Mouse (Mus musculus): ENCODE measurements around the gene Wfdc17.
A peak's percentile ranks its signal among the peaks of the same experiment; 100 is the strongest.

The Wfdc17 gene

DNA sequence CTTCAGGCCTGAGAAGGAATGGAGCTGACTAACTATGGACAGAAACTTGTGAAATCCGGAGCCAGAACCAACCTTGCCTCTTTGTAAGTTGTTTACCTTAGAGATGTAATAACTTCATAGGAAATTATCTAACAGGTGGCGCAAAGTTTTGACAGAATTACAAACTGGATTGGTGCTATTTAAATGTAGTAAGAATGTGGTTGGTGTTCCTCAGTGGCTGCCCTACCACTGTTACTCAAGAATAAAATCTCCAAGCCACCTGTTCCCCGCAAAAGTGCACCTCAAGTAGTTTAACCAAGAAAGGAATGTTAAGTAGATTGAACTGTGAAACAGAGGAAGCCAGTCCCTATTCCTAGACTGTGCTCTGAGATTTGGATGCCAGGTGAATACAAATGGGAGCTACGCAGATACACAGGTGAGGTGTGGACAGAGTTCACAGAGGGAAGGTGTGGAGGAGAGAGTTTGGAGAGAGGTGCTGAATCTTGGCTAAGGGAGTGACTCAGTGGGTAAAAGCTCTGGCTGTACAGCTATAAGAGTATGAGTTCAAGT, 36.7 kb downstream of the Wfdc17 start:
- DNase-seq (ENCODE audit: low spot score): peak; percentile 48

- no peak for DNase-seq (ENCODE audit: low spot score)
Measured at GRCm38 (mm10) chr11:83741841-83742240, 38.0 kb downstream of the Wfdc17 start.

GRCm38 (mm10) chr11:83742731-83743355, 39.1 kb downstream of the Wfdc17 start:
- peak; percentile 44 for DNase-seq (ENCODE audit: low spot score)

- DNase-seq (ENCODE audit: low spot score): no peak
Measured at GRCm38 (mm10) chr11:83743525-83743924, 39.7 kb downstream of the Wfdc17 start.

DNA sequence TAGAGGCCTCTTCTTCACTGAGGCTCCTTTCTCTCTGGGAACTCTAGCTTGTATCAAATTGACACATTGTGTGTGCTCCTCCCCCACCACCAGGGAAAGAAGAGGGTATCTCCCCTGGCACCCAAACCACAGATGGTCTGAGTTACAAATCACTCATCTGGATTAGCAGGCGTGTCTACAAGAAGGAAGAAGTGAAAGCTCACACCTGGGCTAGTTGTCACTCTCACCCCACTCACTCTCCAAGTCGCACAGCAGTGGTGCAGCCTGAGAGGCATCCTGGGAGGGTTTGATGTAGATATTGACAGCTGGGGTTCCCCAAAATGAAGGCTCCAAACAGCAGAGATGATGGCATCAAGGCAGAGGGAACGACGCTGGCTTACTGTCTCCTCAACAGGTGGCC, 42.4 kb downstream of the Wfdc17 start:
- DNase-seq (ENCODE audit: low spot score): peak; percentile 38

DNA sequence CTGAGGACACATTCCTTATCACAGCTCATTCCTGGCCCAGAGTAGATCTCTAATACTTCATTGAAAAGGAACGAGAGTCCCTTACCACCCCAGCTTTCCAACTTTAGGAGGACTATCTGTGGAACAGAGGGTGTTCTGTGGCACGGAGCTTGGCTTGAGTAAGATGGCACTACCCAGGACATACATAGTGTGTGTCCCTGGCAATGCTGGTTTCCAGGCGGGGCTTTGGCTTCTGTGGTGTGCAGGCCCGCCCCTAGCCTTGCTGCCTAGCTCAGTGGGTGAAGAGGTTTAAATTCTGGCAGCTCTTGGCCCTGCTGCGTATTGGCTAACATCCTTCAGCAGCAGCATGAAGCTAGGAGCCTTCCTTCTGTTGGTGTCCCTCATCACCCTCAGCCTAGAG, 42.9 kb downstream of the Wfdc17 start, which contains the start of gene Wfdc21:
Gene Wfdc21 (plus strand): TSS at position 260 of the 400 bp plus-strand sequence.
- DNase-seq (ENCODE audit: low spot score): no peak

- DNase-seq (ENCODE audit: low spot score): no peak
Measured at GRCm38 (mm10) chr11:83747376-83748265, 43.8 kb downstream of the Wfdc17 start.

DNA sequence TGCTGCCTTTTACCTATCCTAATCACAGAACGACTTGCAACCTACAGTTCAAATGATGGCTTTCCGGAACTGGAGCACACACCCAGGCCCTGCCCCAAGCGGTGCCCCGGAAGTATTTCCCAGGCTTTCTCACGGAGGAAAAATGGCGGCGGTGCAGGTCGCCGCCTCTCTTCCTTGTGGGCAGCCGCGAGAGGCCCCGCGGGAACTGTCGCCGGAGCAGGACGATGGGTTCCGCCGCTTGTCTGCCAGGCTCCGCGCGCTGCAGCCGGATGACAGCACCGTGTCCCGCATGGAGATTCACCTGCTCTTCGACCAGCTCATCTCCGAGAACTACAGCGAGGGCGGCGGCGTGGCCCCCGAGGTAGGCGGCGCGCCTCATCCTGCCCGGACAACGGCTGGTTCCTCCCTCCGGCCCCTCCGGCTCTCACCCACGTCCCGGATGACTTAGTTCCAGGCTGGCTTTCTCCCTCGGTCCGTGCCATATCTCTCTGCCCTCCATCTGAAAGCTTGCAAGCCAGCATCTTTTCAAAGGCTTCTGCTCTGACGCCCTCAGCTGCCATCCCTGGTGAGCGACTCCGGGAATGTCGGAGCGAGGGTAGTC, 49.9 kb downstream of the Wfdc17 start, which contains the start of gene Heatr6:
Gene Heatr6 (plus strand): TSS at position 116 of the 601 bp plus-strand sequence.
- peak; percentile 91 for DNase-seq (ENCODE audit: low spot score)

GRCm38 (mm10) chr11:83754227-83754626, 50.4 kb downstream of the Wfdc17 start:
- no peak for DNase-seq (ENCODE audit: low spot score)

Measured in lung, postnatal 25 days (tissue).